Mouse (Mus musculus): ENCODE measurements at regions not wholly inside any gene's neighbourhood (a gene's known extent, or its start where the extent isn't known, plus 50 kb on each side); places are given as distances from the start of the nearest gene placed in this dataset.

GRCm38 (mm10) chr5:83405266-83405954, 50.4 kb upstream of the Tecrl start:
- H3K79me2 ChIP-seq (ENCODE audit: control insufficient read depth, insufficient read depth, low read length, poor library complexity), result no peaks in the 10 kb centered on the region
- no peaks in the 10 kb centered on the region for H3K27me3 ChIP-seq (ENCODE audit: control insufficient read depth in 1 of 2, insufficient read depth in 2 of 2, low read length in 2 of 2)
- no peak overlapping the region for H3K9ac ChIP-seq (ENCODE audit: control insufficient read depth, low read depth, low read length, poor library complexity, severe bottlenecking)
- no peak overlapping the region for H3K27ac ChIP-seq (ENCODE audit: control insufficient read depth, low read depth, low read length)
- no peaks in the 10 kb centered on the region for H3K36me3 ChIP-seq (ENCODE audit: control insufficient read depth in 1 of 2, insufficient read depth in 2 of 2, low read length in 2 of 2)
- no peak for DNase-seq (ENCODE audit: low read depth, low spot score)
- H3K4me1 ChIP-seq (ENCODE audit: control insufficient read depth in 1 of 2, insufficient read depth in 2 of 2, low read length in 2 of 2), result no peaks in the 10 kb centered on the region
- TF ChIP-seq RCOR1 (IDR thresholded peaks at IDR 0.05; ENCODE audit: low read depth, low read length), result no peak
- no peak for TF ChIP-seq POLR2AphosphoS5 (IDR thresholded peaks at IDR 0.05; ENCODE audit: borderline replicate concordance, low read depth, low read length)
- no peak for TF ChIP-seq ZMIZ1 (IDR thresholded peaks at IDR 0.05; ENCODE audit: low read depth, low read length)
- no peak for TF ChIP-seq KAT2A (conservative IDR thresholded peaks at IDR 0.05; ENCODE audit: low read depth, low read length)
- no peak for TF ChIP-seq TCF12 (IDR thresholded peaks at IDR 0.05; ENCODE audit: low read depth, low read length)
- no peak for TF ChIP-seq NRF1 (IDR thresholded peaks at IDR 0.05; ENCODE audit: insufficient read depth, low read depth, low read length, poor library complexity, severe bottlenecking)
- TF ChIP-seq MAZ (IDR thresholded peaks at IDR 0.05; ENCODE audit: low read depth, low read length), result no peak
- TF ChIP-seq MYB (IDR thresholded peaks at IDR 0.05; ENCODE audit: low read depth, low read length), result no peak
- TF ChIP-seq SIN3A (IDR thresholded peaks at IDR 0.05; ENCODE audit: low read length), result no peak
- TF ChIP-seq TAL1 (IDR thresholded peaks at IDR 0.05; ENCODE audit: low read length), result no peak
- no peak for TF ChIP-seq CHD2 (IDR thresholded peaks at IDR 0.05; ENCODE audit: low read length)
- TF ChIP-seq CTCF (IDR thresholded peaks at IDR 0.05 in 2 of 3, conservative IDR thresholded peaks at IDR 0.05 in 1 of 3; ENCODE audit: control insufficient read depth in 1 of 3, insufficient read depth in 1 of 3, low read depth in 2 of 3, low read length in 3 of 3, poor library complexity in 1 of 3, severe bottlenecking in 1 of 3), result no peak
- no peak for TF ChIP-seq USF2 (IDR thresholded peaks at IDR 0.05; ENCODE audit: borderline replicate concordance in 1 of 2, insufficient read depth in 1 of 2, low read depth in 1 of 2, low read length in 2 of 2)
- no peak for TF ChIP-seq ELF1 (IDR thresholded peaks at IDR 0.05; ENCODE audit: low read depth, low read length)
- no peak for TF ChIP-seq HCFC1 (IDR thresholded peaks at IDR 0.05; ENCODE audit: low read depth, low read length)
- TF ChIP-seq SMC3 (IDR thresholded peaks at IDR 0.05; ENCODE audit: low read depth, low read length), result no peak
- no peak for TF ChIP-seq ZNF384 (IDR thresholded peaks at IDR 0.05; ENCODE audit: low read depth, low read length)
- TF ChIP-seq E2F4 (IDR thresholded peaks at IDR 0.05; ENCODE audit: borderline replicate concordance, low read depth, low read length), result no peak
- no peak for TF ChIP-seq MXI1 (IDR thresholded peaks at IDR 0.05; ENCODE audit: low read depth, low read length)
- TF ChIP-seq ZC3H11A (IDR thresholded peaks at IDR 0.05; ENCODE audit: low read depth, low read length), result no peak
- no peak overlapping the region for H3K4me3 ChIP-seq (ENCODE audit: control insufficient read depth in 1 of 2, insufficient read depth in 1 of 2, low read depth in 2 of 2, low read length in 2 of 2)
- H3K9me3 ChIP-seq (replicated peaks; ENCODE audit: insufficient read depth, low read length), result no peaks in the 10 kb centered on the region

Data from MEL (cell line).